Mouse (Mus musculus): ENCODE measurements at regions not wholly inside any gene's neighbourhood (a gene's known extent, or its start where the extent isn't known, plus 50 kb on each side); places are given as distances from the start of the nearest gene placed in this dataset.

GRCm38 (mm10) chr2:178838571-178838970, 408.2 kb downstream of the Cdh26 start:
- no peak for DNase-seq

GRCm38 (mm10) chr2:178840975-178841374, 410.6 kb downstream of the Cdh26 start:
- no peak for DNase-seq

GRCm38 (mm10) chr2:178842595-178842994, 412.3 kb downstream of the Cdh26 start:
- no peak for DNase-seq

- DNase-seq: no peak
Measured at GRCm38 (mm10) chr2:178843458-178843857, 413.1 kb downstream of the Cdh26 start.

DNA sequence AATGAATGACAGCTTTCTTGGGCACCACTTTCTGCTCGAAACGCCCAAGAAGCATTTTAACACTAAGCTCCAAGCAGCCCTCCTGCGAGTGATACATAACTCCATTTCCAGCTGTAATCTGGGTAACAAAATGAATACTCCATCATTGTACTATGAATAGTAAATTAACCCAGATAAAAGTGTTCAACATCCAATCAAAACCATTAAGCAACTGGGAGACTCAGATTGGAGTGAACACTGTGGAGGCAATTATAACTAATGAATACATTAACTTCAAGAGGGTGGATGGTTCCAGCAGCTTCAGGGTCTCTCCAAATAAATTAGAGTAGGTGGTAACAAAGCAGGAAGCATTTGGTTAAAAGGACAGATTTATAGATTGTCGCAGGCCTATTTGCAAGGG, 414.2 kb downstream of the Cdh26 start:
- no peak for DNase-seq

GRCm38 (mm10) chr2:178850320-178850719, 420.0 kb downstream of the Cdh26 start:
- no peak for DNase-seq

GRCm38 (mm10) chr2:178850769-178851168, 420.4 kb downstream of the Cdh26 start:
- no peak for DNase-seq

GRCm38 (mm10) chr2:178854012-178854411, 423.7 kb downstream of the Cdh26 start:
- no peak for DNase-seq

GRCm38 (mm10) chr2:178854760-178855159, 424.4 kb downstream of the Cdh26 start:
- no peak for DNase-seq

DNA sequence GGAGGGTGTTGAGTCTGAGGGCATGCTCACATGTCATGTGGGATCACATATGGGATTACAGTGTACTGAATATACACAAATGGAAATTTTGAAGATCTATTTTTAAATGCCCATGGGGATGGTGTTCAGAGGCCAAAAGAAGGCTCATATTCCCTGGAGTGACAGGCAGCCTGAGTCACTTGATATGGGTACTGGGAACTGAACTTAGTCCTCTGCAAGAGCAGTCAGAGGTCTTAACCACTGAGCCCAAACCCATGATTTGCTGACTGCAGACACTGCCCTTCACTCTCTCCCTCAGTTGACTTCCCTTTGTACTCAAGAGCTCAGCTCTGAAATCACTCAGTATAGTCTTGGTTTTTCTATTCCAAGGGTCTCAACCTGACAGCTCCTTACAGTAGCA, 432.3 kb downstream of the Cdh26 start:
- DNase-seq: no peak

DNA sequence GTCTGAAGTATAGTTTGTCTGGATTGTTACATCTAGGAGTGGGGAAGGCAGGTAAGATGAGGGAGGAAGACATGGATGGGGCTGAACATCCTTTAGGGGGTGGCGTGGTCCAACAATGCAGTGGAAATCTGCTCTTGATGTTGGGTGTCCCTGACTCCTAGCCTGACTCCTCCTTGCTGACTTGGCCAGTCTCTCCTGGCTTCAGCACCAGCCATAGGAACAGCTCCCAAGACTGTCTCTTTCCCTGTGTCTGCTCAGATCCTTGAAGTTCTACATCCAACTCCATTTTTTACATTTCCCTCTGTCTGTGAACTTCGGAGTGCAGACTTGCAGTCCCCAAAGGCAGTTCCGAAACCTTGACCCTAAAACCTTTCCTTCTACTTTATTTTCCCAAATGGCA, 436.8 kb downstream of the Cdh26 start:
- DNase-seq: no peak

DNA sequence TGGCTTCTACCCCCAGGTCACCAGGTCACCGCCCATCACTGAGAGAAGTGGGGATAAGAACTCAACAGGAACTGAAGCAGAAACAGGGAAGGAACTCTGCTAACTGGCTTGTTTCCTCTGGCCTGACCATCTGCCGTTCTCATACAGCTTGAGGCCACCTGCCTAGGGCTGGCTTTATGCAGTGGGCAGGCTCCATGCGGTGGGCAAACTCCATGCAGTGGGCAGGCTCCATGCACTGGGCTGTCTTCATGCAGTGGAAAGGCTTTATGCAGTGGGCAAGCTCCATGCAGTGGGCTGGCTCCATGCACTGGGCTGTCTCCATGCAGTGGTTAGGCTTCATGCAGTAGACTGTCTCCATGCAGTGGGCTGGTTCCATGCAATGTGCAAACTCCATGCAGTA, 438.8 kb downstream of the Cdh26 start:
- DNase-seq: no peak

DNA sequence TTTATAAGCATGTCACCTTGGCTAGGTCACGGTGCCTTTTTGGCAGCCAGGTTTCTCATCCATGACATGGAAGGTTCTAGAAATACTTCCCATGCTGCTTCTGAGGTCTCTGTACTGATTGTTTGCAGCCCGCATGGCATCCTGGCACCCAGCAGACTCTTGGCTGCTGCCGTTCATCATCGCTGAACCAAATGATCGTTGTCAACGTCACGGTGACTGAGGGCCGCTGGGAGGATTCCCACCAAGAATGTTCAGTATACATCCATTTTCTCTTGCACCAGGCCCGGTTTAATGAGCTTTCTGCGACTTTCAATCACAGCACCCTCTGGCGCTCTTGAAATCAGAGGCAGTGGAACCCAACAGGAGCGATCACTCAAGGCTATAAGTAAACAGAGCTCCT, 448.1 kb downstream of the Cdh26 start:
- no peak for DNase-seq

DNA sequence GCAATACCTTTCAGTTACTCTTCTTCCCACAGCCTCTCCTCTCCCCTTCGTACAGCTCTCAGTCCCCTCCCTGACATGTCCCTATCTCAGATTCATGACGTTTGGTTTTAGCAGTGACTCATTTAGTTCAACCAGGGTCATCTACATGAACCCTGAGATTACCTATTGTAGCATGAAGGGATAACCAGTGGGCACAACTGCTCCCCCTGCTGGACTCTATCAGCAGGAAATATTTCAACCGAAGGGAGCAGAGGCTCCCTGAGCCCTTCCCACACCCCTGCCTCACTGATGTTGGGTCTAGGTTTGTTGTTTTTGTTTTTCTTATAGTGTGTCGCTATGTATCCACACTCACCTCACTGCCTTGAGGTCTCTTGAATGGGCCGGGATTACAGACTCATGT, 455.4 kb downstream of the Cdh26 start:
- DNase-seq: no peak

- DNase-seq: no peak
Measured at GRCm38 (mm10) chr2:178888704-178889103, 458.4 kb downstream of the Cdh26 start.

- DNase-seq: no peak
Measured at GRCm38 (mm10) chr2:178902397-178902796, 472.1 kb downstream of the Cdh26 start.

DNA sequence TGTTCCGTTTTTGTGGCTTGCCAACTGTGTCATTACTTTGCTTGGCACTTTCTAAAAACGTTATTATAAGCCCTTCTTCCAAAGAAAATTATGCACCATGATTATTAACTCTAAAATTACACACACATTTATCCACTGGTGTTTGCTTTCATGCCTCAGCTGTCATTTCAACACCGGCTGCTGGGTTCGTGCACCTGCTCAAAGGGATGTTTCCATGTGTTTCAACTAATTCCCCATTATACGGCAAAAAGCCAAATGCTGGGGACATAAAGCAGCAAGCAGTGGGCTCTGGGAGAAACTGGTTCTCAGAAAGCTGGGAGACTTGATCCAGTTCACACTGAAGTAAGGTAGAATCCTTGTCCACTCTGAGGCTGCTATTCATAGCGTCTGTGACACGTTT, 479.0 kb downstream of the Cdh26 start:
- no peak for DNase-seq

- DNase-seq: no peak
Measured at GRCm38 (mm10) chr2:178911646-178912045, 481.3 kb downstream of the Cdh26 start.

GRCm38 (mm10) chr2:178916316-178917033, 486.1 kb downstream of the Cdh26 start:
- DNase-seq: no peak

GRCm38 (mm10) chr2:178924456-178925115, 494.3 kb downstream of the Cdh26 start:
- no peak for DNase-seq

DNA sequence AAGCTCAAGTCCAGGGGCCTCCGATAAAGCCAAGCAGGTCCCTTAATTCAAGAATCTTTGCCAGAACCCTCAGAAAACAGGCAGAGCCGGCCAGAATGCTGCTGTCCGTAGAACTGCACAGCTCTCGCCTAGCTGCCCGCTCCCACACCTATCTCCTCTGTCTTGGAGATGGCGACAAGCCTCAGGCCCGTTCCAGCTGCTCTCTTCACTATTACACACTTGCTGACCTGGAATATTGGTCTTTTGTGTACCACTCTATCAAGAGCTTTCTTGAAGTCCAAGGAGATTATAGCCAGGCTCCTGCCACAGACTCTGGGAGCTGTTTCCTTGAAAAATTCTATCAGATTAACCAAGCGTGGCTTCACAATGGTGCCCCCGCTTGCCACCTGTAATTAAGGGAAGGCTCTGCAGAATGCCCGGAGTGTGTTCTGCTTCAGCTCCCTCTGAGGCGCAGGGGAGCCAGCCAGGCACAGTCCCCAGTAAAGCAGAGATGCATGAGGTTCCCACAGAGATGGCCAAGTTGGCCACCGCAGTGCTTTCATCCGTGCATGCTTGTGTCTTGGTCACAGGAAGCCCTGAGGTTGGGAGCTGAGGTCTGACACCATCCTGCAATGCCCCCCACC, 496.8 kb downstream of the Cdh26 start:
- no peak for DNase-seq

DNA sequence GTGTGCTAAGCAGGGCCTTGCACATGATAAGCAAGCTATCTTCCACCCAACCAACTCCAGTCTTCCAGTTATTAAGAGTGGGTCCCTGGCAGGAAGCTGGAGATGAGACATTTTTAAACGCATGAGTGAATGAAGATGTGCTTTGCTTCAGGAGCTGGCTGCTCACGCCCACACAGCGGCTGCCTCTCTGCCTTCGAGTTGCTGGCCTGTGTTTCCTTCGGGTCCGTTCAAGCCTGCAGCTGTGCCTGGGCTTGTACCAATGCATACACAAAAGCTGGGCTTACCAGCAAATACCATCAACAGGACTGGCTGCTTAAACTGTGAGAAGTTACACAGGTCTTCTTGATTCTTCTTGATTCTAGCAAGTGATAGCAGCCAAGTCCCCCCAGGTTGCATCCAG, 498.7 kb downstream of the Cdh26 start:
- DNase-seq: no peak

- no peak for DNase-seq
Measured at GRCm38 (mm10) chr2:178930125-178930524, 499.8 kb downstream of the Cdh26 start.

DNA sequence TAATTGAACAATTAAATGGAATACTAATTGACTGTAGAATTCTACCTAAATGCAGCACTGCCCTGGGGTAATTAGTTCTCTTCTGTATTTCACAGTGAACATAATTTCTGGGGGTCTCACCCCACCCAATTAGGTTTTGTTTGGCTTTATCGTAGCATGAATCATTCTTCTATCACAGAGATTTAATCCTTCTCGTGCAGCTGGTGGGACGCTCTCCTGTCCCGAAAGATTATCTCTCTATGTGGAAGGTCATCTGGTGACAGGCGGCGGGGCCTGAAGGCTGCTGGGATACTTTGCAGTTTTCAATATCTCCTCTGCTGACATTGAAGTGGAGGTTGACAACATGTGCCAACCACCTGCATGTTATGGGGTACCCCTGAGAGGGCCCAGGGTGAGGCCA, 493.8 kb upstream of the Cdh4 start:
- no peak for DNase-seq
